Mouse (Mus musculus): ENCODE measurements around the gene Tnfrsf25.

Gene Tnfrsf25

GRCm38 (mm10) chr4:152141521-152142135 is 25.9 kb downstream of the Tnfrsf25 start:
- DNase-seq (ENCODE audit: low read depth, low spot score): no peak

DNA sequence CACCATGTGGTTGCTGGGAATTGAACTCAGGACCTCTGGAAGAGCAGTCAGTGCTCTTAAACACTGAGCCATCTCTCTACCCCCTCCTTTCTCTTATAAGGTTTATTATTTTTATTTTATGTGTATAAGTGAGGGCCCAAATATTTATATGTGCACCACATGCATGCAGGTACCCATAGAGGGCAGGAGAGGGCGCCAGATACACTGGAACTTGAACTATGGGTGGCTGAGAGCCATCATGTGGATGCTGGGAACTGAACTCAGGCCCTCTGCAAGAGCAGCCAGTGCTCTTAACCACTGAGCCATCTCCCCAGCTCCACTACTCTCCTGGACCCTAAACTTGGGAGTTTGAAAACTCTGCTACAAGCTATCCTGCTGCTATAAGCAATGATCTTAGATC is 27.9 kb downstream of the Tnfrsf25 start:
- no peak for DNase-seq (ENCODE audit: low read depth, low spot score)

- DNase-seq (ENCODE audit: low read depth, low spot score): no peak
Observed at GRCm38 (mm10) chr4:152145473-152145872, 29.7 kb downstream of the Tnfrsf25 start.

GRCm38 (mm10) chr4:152146033-152146827 is 30.5 kb downstream of the Tnfrsf25 start:
- DNase-seq (ENCODE audit: low read depth, low spot score): no peak

- no peak for DNase-seq (ENCODE audit: low read depth, low spot score)
Observed at GRCm38 (mm10) chr4:152150546-152150945, 34.8 kb downstream of the Tnfrsf25 start.

- no peak for DNase-seq (ENCODE audit: low read depth, low spot score)
Observed at GRCm38 (mm10) chr4:152151451-152151965, 35.8 kb downstream of the Tnfrsf25 start.

DNA sequence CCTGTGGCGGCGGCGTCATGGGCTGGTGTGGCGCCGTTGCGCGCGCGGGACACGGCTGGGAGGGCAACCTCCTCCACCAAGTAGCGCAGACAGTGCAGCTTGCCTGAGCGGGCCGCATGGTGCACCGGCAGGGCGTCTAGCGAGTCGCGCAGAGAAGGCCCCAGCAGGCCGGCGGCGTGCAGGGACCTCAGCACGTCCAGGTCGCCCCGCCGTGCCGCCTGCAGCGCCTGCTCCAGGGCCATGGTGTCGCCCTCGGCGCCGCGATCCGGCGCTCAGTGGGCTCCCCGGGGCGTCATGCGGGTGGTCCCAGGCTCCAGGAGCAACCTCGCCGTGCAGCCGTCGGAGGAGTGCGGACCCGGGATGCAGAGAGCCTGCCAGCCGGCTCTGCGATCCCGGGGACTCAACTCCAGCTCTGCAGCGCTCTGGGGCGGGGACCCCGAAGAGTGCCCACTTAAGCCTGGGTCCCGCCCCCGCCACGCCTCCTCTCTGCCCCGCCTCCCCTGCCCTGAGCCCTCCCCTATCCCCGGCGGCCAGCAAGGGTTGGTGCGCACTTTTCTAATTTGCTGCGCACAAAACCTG is 36.3 kb downstream of the Tnfrsf25 start, which contains the start of gene Espn:
Espn (minus strand) TSS at position 406 of the 579 bp plus-strand sequence.
- no peak for DNase-seq (ENCODE audit: low read depth, low spot score)

DNA sequence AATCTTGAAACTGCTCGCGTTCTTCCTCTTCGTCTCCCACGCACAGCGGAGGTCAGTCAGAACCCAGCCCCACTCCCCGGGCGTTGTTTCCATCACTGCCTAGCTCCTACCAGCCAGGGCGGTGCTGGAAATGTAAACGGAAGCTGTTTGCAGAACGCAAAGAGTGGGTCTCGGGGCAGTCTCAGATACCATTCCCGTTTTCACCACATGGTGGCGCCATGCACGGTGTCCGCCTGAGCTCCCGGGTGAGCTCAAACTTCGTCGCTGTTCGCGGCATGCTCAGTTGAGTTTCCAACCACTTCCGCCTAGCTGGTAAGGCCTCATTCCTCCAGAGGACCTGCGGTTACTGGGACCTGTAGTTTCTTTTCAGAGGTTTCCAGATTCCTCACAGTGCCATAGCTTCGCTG is 38.0 kb downstream of the Tnfrsf25 start:
- DNase-seq (ENCODE audit: low read depth, low spot score): peak; percentile 64

DNA sequence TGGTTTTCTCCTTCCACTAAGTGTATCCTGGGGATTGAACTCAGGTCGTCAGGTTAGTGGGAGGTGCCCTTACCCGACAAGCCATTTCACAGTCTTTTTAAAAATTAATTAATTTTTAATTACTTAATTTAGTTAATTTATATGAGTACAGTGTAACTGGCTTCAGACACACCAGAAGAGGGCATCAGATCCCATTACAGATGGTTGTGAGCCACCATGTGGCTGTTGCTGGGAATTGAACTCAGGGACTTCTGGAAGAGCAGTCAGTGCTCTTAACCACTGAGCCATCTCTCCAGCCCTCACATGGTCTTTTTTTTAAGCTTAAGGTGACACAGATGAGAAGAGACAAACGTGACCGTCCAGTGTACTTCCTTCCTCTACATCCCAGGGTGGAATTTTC is 39.3 kb downstream of the Tnfrsf25 start:
- no peak for DNase-seq (ENCODE audit: low read depth, low spot score)

- DNase-seq (ENCODE audit: low read depth, low spot score): peak; percentile 42
Observed at GRCm38 (mm10) chr4:152157779-152158584, 42.2 kb downstream of the Tnfrsf25 start.

GRCm38 (mm10) chr4:152158585-152159284 is 43.0 kb downstream of the Tnfrsf25 start, which contains the start of gene Hes2:
TSS of gene Hes2 (plus strand) at chr4:152158867.
- no peak for DNase-seq (ENCODE audit: low read depth, low spot score)

GRCm38 (mm10) chr4:152159285-152159678 is 43.5 kb downstream of the Tnfrsf25 start:
- no peak for DNase-seq (ENCODE audit: low read depth, low spot score)

DNA sequence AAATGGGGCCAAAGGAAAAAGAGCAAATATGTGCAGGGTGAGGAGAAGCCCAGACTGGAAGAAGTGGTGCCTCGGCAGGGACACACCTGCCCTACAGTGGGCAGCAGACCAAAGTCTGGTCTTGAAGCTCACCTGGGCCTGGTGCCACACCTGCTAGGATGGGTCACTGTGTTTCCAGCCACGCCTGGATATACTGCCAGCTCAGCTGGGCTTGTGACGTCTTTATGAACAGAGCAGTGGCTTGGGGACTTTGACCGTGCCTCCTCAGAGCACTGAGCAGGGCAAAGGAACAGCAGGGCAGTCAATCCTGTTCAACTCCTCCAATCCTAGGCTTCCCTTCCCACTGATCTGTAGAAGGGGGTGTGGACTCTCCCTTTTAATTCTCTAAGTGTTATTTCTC is 45.0 kb downstream of the Tnfrsf25 start:
- DNase-seq (ENCODE audit: low read depth, low spot score): no peak

DNA sequence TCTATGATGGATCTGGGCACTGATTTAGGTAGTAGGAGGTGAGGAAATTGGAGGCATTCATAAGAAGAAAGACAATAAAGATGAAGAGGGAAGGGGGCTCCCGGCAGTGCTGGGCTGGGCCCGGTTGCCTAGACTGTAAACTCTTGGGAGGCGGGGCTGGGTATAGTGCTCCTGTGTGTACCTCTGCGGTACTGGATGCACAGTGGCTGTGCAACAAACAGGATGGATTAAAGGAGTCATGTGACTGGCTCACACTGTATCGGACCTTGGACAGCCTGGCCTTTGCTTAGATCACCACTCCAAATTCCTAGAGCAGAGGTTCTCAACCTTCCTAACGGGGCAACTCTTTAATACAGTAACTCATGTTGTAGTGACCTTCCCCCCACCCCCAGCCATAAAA is 45.9 kb downstream of the Tnfrsf25 start:
- no peak for DNase-seq (ENCODE audit: low read depth, low spot score)

- DNase-seq (ENCODE audit: low read depth, low spot score): peak; percentile 64
Observed at GRCm38 (mm10) chr4:152162748-152163147, 47.0 kb downstream of the Tnfrsf25 start.

DNA sequence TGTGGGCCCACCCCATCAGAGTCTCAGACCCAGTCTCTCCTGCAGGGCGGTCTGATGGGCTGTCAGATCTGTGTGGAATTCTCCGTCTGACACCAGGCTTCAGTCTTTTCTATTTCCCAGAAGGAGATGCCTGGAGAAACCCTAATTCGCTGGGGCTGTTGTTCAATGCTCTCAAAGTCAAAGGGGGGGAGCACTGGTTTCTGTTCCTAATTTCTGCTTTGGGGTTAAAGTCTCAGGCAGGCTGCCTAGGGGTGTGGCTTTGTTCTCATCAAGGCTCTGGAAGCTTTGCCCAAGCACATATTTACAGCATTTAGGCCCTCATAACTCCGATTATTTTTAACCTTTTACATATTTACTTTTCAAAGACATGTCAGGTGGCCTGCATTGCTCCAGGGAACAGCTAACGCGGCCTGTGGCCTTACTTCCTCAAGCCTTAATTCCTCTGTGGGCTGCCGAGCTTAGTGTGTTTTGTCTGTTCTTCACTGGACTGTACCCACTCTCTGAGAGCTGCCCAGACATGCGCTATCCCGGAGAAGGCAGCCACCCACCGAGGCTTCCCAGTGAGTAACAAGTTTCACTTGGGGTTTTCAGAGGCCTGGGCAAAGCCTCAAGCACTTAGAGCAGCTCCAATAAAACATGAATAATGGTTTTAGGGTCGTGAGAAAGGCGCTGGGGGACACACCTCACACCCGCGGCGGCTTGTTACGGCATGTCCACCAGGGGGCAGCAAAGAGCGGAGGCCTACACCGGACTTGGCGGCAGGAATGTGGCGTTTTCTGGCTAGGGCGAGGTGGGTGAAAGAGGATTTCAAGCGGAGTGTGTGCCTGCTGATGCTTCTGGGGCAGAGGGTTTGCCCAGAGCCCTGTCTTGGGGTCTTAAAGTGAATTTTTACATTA is 49.5 kb downstream of the Tnfrsf25 start:
- no peak for DNase-seq (ENCODE audit: low read depth, low spot score)

- DNase-seq (ENCODE audit: low read depth, low spot score): no peak
Observed at GRCm38 (mm10) chr4:152168052-152168451, 52.3 kb downstream of the Tnfrsf25 start.

DNA sequence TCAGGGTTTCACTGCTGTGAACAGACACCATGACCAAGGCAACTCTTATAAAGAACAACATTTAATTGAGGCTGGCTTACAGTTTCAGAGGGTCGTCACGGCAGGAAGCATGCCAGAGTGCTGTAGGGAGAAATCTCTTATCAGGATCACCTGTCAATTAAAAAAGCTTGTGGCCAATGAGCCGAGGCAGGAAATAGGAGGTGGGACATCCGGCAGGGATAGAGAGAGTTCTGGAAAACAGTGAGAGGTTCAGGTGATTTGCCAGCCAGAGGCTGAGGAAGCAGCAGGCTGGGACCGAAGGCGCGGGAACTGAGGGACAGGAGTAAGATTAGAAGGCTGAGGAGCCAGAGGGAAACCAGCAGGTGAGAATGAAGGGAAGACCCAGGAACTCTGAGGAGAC is 53.4 kb downstream of the Tnfrsf25 start:
- no peak for DNase-seq (ENCODE audit: low read depth, low spot score)
